Mouse (Mus musculus): ENCODE results near the gene Wrap53. TPM values are rescaled to one million over a fixed set of nuclear protein-coding genes. Genes with fewer than 3 reads are reported as not detected.

The Wrap53 gene
- polyA plus RNA-seq, 1 experiment from 2014 or later: 14.3 TPM

GRCm38 (mm10) chr11:69590622-69591021, 10.6 kb upstream of the Wrap53 start:
- ATAC-seq (ENCODE audit: insufficient number of reproducible peaks, insufficient read depth, low FRiP score, low read depth): no peak
- H3K27ac ChIP-seq (replicated peaks in 1 of 2; ENCODE audit: control insufficient read depth in 1 of 2, insufficient read depth in 1 of 2, low read depth in 2 of 2, low read length in 2 of 2): no peak overlapping the region
- no peak overlapping the region for H3K9ac ChIP-seq (ENCODE audit: low read length)
- WGBS: 89% methylated on average over 8 of the region's 8 CpGs
- 0 out of 4 replicates have a peak, but pooled peaks cover 0 to 2% of the 10 kb centered on the region in 2 experiments for H3K4me1 ChIP-seq (ENCODE audit: control insufficient read depth in 2 of 2, insufficient read depth in 2 of 2, low read length in 2 of 2)
- peaks cover 67% of the 10 kb centered on the region for H3K36me3 ChIP-seq (ENCODE audit: control insufficient read depth, insufficient read depth, low read length)
- H3K9me3 ChIP-seq (ENCODE audit: control insufficient read depth, low read length): no peaks in the 10 kb centered on the region
- no peak overlapping the region for H3K4me2 ChIP-seq (ENCODE audit: low read length)
- no peaks in the 10 kb centered on the region for H3K27me3 ChIP-seq (ENCODE audit: control insufficient read depth, insufficient read depth, low read length)
- H3K4me3 ChIP-seq (ENCODE audit: control insufficient read depth in 1 of 2, insufficient read depth in 1 of 2, low read depth in 1 of 2, low read length in 2 of 2): no peak overlapping the region

DNA sequence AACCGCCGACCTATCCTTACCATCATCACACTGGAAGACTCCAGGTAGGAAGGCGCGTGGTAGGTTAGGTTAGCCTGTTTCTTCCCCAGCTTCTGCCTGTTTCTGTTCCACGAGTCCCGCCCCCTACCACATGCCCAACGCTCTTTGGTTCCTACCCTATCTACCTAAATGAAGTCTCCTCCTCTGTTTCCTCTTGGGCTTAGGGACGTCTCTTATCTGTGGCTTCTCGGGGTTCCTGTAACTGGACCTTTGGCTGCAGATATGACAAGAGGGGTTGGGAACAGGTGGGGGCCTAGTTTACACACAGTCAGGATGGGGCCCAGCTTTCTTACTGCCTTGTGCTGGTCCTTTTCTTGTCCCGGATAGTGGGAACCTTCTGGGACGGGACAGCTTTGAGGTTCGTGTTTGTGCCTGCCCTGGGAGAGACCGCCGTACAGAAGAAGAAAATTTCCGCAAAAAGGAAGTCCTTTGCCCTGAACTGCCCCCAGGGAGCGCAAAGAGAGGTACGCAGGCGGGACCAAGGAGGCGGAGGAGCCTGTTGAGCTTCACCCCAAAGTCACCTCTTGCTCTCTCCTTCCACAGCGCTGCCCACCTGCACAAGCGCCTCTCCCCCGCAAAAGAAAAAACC, 9.3 kb upstream of the Wrap53 start:
- H3K27ac ChIP-seq (replicated peaks in 1 of 2; ENCODE audit: control insufficient read depth in 1 of 2, insufficient read depth in 1 of 2, low read depth in 2 of 2, low read length in 2 of 2): no peak overlapping the region
- H3K4me2 ChIP-seq (ENCODE audit: low read length): no peak overlapping the region
- no peak for ATAC-seq (ENCODE audit: insufficient number of reproducible peaks, insufficient read depth, low FRiP score, low read depth)
- 87% methylated on average over 22 of the region's 22 CpGs for WGBS
- H3K4me3 ChIP-seq (ENCODE audit: control insufficient read depth in 1 of 2, insufficient read depth in 1 of 2, low read depth in 1 of 2, low read length in 2 of 2): no peak overlapping the region
- H3K27me3 ChIP-seq (ENCODE audit: control insufficient read depth, insufficient read depth, low read length): no peaks in the 10 kb centered on the region
- H3K4me1 ChIP-seq (ENCODE audit: control insufficient read depth in 2 of 2, insufficient read depth in 2 of 2, low read length in 2 of 2): 0 out of 4 replicates have a peak, but pooled peaks cover 0 to 2% of the 10 kb centered on the region in 2 experiments
- no peak overlapping the region for H3K9ac ChIP-seq (ENCODE audit: low read length)
- peaks cover 67% of the 10 kb centered on the region for H3K36me3 ChIP-seq (ENCODE audit: control insufficient read depth, insufficient read depth, low read length)
- no peaks in the 10 kb centered on the region for H3K9me3 ChIP-seq (ENCODE audit: control insufficient read depth, low read length)

DNA sequence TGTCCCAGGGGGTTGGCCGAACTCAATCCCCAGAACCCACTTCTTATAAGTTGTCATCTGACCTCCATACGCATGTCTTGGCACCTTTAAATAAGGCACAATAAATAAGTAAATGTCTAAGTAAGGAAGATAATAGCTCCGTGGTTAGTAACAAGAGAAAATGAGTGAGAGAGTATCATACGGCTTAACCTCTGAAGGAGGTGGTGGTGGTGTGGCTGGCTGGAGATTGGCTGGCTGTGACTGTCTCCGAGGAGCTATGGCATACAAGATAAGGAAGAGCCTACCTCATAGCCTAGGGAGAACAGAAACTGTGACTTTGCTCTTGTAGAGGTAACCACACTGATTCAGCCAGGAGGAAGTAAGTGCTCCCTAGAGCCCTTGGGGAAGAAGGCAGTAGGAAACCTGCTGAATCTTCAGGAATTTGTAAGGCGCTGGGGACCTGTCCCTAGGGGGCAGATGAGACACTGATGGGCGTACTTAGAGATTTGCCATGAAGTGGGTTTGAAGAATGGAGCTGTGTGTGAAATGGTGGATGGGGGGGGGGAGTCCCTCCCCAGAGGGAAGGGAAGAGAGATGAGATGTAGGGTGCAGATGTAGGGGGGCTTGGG, 5.8 kb upstream of the Wrap53 start:
- Histone ChIP-seq H3K36me3 (ENCODE audit: control insufficient read depth, insufficient read depth, low read length) (peaks cover 52% of the 10 kb centered on the region), H3K9me3 (ENCODE audit: control insufficient read depth, low read length) (no peaks in the 10 kb centered on the region), H3K4me2 (ENCODE audit: low read length) (no peak overlapping the region), H3K9ac (ENCODE audit: low read length) (0 out of 2 replicates have a peak overlapping the region, but pooled peaks have one; percentile 9), H3K27me3 (ENCODE audit: control insufficient read depth, insufficient read depth, low read length) (no peaks in the 10 kb centered on the region), H3K4me3 (ENCODE audit: control insufficient read depth in 1 of 2, insufficient read depth in 1 of 2, low read depth in 1 of 2, low read length in 2 of 2) (no peak overlapping the region), H3K27ac (replicated peaks in 1 of 2; ENCODE audit: control insufficient read depth in 1 of 2, insufficient read depth in 1 of 2, low read depth in 2 of 2, low read length in 2 of 2) (no peak overlapping the region), H3K4me1 (ENCODE audit: control insufficient read depth in 2 of 2, insufficient read depth in 2 of 2, low read length in 2 of 2) (peaks cover 3 to 11% of the 10 kb centered on the region in 2 experiments; a peak in 3 of 4 replicates)
- 60% methylated on average over 7 of the region's 7 CpGs for WGBS
- no peak for ATAC-seq (ENCODE audit: insufficient number of reproducible peaks, insufficient read depth, low FRiP score, low read depth)

GRCm38 (mm10) chr11:69584937-69585336, 4.9 kb upstream of the Wrap53 start:
- no peak for ATAC-seq (ENCODE audit: insufficient number of reproducible peaks, insufficient read depth, low FRiP score, low read depth)
- Histone ChIP-seq H3K27ac (replicated peaks in 1 of 2; ENCODE audit: control insufficient read depth in 1 of 2, insufficient read depth in 1 of 2, low read depth in 2 of 2, low read length in 2 of 2) (no peak overlapping the region), H3K27me3 (ENCODE audit: control insufficient read depth, insufficient read depth, low read length) (no peaks in the 10 kb centered on the region), H3K4me3 (ENCODE audit: control insufficient read depth in 1 of 2, insufficient read depth in 1 of 2, low read depth in 1 of 2, low read length in 2 of 2) (no peak overlapping the region), H3K9me3 (ENCODE audit: control insufficient read depth, low read length) (no peaks in the 10 kb centered on the region), H3K9ac (ENCODE audit: low read length) (no peak overlapping the region), H3K4me1 (ENCODE audit: control insufficient read depth in 2 of 2, insufficient read depth in 2 of 2, low read length in 2 of 2) (peaks cover 3 to 11% of the 10 kb centered on the region in 2 experiments; a peak in 3 of 4 replicates), H3K4me2 (ENCODE audit: low read length) (no peak overlapping the region), H3K36me3 (ENCODE audit: control insufficient read depth, insufficient read depth, low read length) (peaks cover 43% of the 10 kb centered on the region)
- 95% methylated on average over 13 of the region's 13 CpGs for WGBS

- H3K9ac ChIP-seq (ENCODE audit: low read length): no peak overlapping the region
- H3K27ac ChIP-seq (replicated peaks in 1 of 2; ENCODE audit: control insufficient read depth in 1 of 2, insufficient read depth in 1 of 2, low read depth in 2 of 2, low read length in 2 of 2): no peak overlapping the region
- no peak overlapping the region for H3K4me3 ChIP-seq (ENCODE audit: control insufficient read depth in 1 of 2, insufficient read depth in 1 of 2, low read depth in 1 of 2, low read length in 2 of 2)
- peaks cover 3 to 11% of the 10 kb centered on the region in 2 experiments; a peak in 3 of 4 replicates for H3K4me1 ChIP-seq (ENCODE audit: control insufficient read depth in 2 of 2, insufficient read depth in 2 of 2, low read length in 2 of 2)
- 80% methylated on average over 7 of the region's 7 CpGs for WGBS
- no peak for ATAC-seq (ENCODE audit: insufficient number of reproducible peaks, insufficient read depth, low FRiP score, low read depth)
- H3K4me2 ChIP-seq (ENCODE audit: low read length): no peak overlapping the region
- H3K27me3 ChIP-seq (ENCODE audit: control insufficient read depth, insufficient read depth, low read length): no peaks in the 10 kb centered on the region
- H3K36me3 ChIP-seq (ENCODE audit: control insufficient read depth, insufficient read depth, low read length): peaks cover 34% of the 10 kb centered on the region
- H3K9me3 ChIP-seq (ENCODE audit: control insufficient read depth, low read length): no peaks in the 10 kb centered on the region
These were observed 4.0 kb upstream of the Wrap53 start for GRCm38 (mm10) chr11:69584008-69584407.

GRCm38 (mm10) chr11:69582230-69582805, 2.3 kb upstream of the Wrap53 start:
- 59% methylated on average over 9 of the region's 9 CpGs for WGBS
- peak overlapping the region; percentile 75 for H3K4me2 ChIP-seq (ENCODE audit: low read length)
- no peak for ATAC-seq (ENCODE audit: insufficient number of reproducible peaks, insufficient read depth, low FRiP score, low read depth)
- H3K9me3 ChIP-seq (ENCODE audit: control insufficient read depth, low read length): no peaks in the 10 kb centered on the region
- peaks cover 12 to 22% of the 10 kb centered on the region in 2 experiments for H3K4me1 ChIP-seq (ENCODE audit: control insufficient read depth in 2 of 2, insufficient read depth in 2 of 2, low read length in 2 of 2)
- no peaks in the 10 kb centered on the region for H3K27me3 ChIP-seq (ENCODE audit: control insufficient read depth, insufficient read depth, low read length)
- peak overlapping the region in 1 of 2 experiments; percentile 68; a peak in 2 of 4 replicates for H3K4me3 ChIP-seq (ENCODE audit: control insufficient read depth in 1 of 2, insufficient read depth in 1 of 2, low read depth in 1 of 2, low read length in 2 of 2)
- peak overlapping the region; percentile 84 for H3K9ac ChIP-seq (ENCODE audit: low read length)
- H3K27ac ChIP-seq (replicated peaks in 1 of 2; ENCODE audit: control insufficient read depth in 1 of 2, insufficient read depth in 1 of 2, low read depth in 2 of 2, low read length in 2 of 2): peak overlapping the region in 1 of 2 experiments; percentile 91; a peak in 1 of 4 replicates
- peaks cover 17% of the 10 kb centered on the region for H3K36me3 ChIP-seq (ENCODE audit: control insufficient read depth, insufficient read depth, low read length)

- Histone ChIP-seq H3K9ac (ENCODE audit: low read length) (peak overlapping the region; percentile 84), H3K9me3 (ENCODE audit: control insufficient read depth, low read length) (no peaks in the 10 kb centered on the region), H3K27me3 (ENCODE audit: control insufficient read depth, insufficient read depth, low read length) (no peaks in the 10 kb centered on the region), H3K27ac (replicated peaks in 1 of 2; ENCODE audit: control insufficient read depth in 1 of 2, insufficient read depth in 1 of 2, low read depth in 2 of 2, low read length in 2 of 2) (peak overlapping the region; percentile 81 to 91), H3K36me3 (ENCODE audit: control insufficient read depth, insufficient read depth, low read length) (peaks cover 18% of the 10 kb centered on the region), H3K4me2 (ENCODE audit: low read length) (peak overlapping the region; percentile 75), H3K4me3 (ENCODE audit: control insufficient read depth in 1 of 2, insufficient read depth in 1 of 2, low read depth in 1 of 2, low read length in 2 of 2) (peak overlapping the region; percentile 68 to 74), H3K4me1 (ENCODE audit: control insufficient read depth in 2 of 2, insufficient read depth in 2 of 2, low read length in 2 of 2) (peaks cover 12 to 26% of the 10 kb centered on the region in 2 experiments)
- WGBS: under 1% methylated on average over 8 of the region's 8 CpGs
- no peak for ATAC-seq (ENCODE audit: insufficient number of reproducible peaks, insufficient read depth, low FRiP score, low read depth)
These were observed 1.8 kb upstream of the Wrap53 start for GRCm38 (mm10) chr11:69581814-69582213.

Data from heart, embryonic 14.5 days (tissue).